Comparison of ENCODE assay signal across 7 mouse cellular contexts in genomic region chr3:21479021-21479795, GRCm38 (mm10).
DNase-seq lines count a peak whose midpoint lies in the region; ATAC-seq lines count a peak whose summit lies in the region.

No protein-coding gene starts in this region.

- H3K9me3 ChIP-seq in forebrain, embryonic 15.5 days, result no peaks in the 10 kb centered on the region
- no peaks in the 10 kb centered on the region for H3K9me3 ChIP-seq in heart, embryonic 16.5 days (replicated peaks; ENCODE audit: control insufficient read depth, low read length)
- no peaks in the 10 kb centered on the region for H3K9me3 ChIP-seq in lung, embryonic 16.5 days (ENCODE audit: control insufficient read depth, low read length)

- 12% methylated on average over 5 of the region's 5 CpGs for WGBS in forebrain, embryonic 15.5 days
- WGBS in heart, embryonic 16.5 days, result 30% methylated on average over 5 of the region's 5 CpGs
- WGBS in lung, embryonic 16.5 days, result 16% methylated on average over 5 of the region's 5 CpGs

- H3K4me1 ChIP-seq in forebrain, embryonic 15.5 days, result peaks cover 9% of the 10 kb centered on the region
- H3K4me1 ChIP-seq in heart, embryonic 16.5 days (ENCODE audit: control insufficient read depth, insufficient read depth, low read length), result peaks cover 8% of the 10 kb centered on the region
- H3K4me1 ChIP-seq in lung, embryonic 16.5 days (replicated peaks; ENCODE audit: control insufficient read depth, insufficient read depth, low read length), result peaks cover 4% of the 10 kb centered on the region; the same call in 1 of the 2 replicates

- H3K27ac ChIP-seq in forebrain, embryonic 15.5 days (replicated peaks), result peak overlapping the region; percentile 61
- peak overlapping the region; percentile 15; the same call in 1 of the 2 replicates for H3K27ac ChIP-seq in heart, embryonic 16.5 days (ENCODE audit: low read length)
- H3K27ac ChIP-seq in lung, embryonic 16.5 days (ENCODE audit: low read length), result peak overlapping the region; percentile 42; the same call in 1 of the 2 replicates

- ATAC-seq in forebrain, embryonic 15.5 days (replicated peaks), result peak; percentile 98
- ATAC-seq in heart, embryonic 16.5 days (replicated peaks; ENCODE audit: extremely low read depth, insufficient read depth, low FRiP score), result peak; percentile 82
- peak; percentile 81 for ATAC-seq in lung, embryonic 16.5 days (ENCODE audit: low read depth)

- H3K4me3 ChIP-seq in forebrain, embryonic 15.5 days, result no peak overlapping the region
- H3K4me3 ChIP-seq in heart, embryonic 16.5 days (ENCODE audit: low read length), result no peak overlapping the region
- H3K4me3 ChIP-seq in lung, embryonic 16.5 days (ENCODE audit: low read length), result no peak overlapping the region

- H3K36me3 ChIP-seq in forebrain, embryonic 15.5 days, result no peaks in the 10 kb centered on the region
- no peaks in the 10 kb centered on the region for H3K36me3 ChIP-seq in heart, embryonic 16.5 days (ENCODE audit: control insufficient read depth, insufficient read depth)
- H3K36me3 ChIP-seq in lung, embryonic 16.5 days (ENCODE audit: control insufficient read depth, insufficient read depth, low read length), result no peaks in the 10 kb centered on the region

- no peaks in the 10 kb centered on the region for H3K27me3 ChIP-seq in forebrain, embryonic 15.5 days
- H3K27me3 ChIP-seq in heart, embryonic 16.5 days (ENCODE audit: control insufficient read depth, insufficient read depth, low read length), result no peaks in the 10 kb centered on the region
- no peaks in the 10 kb centered on the region for H3K27me3 ChIP-seq in lung, embryonic 16.5 days (ENCODE audit: control insufficient read depth, insufficient read depth, low read depth, low read length)

- peak; percentile 45 for DNase-seq in embryo, embryonic 10.5 days (ENCODE audit: low spot score)
- DNase-seq in kidney, postnatal 4 days, result peak; percentile 58 to 71
- peak; percentile 88 for DNase-seq in right cerebral cortex, adult 18-20 months
- no peak for DNase-seq in liver

- no peak overlapping the region for H3K9ac ChIP-seq in forebrain, embryonic 15.5 days (replicated peaks)
- no peak overlapping the region for H3K9ac ChIP-seq in heart, embryonic 16.5 days (ENCODE audit: low read length)
- no peak overlapping the region for H3K9ac ChIP-seq in lung, embryonic 16.5 days (ENCODE audit: low read length)

- H3K4me2 ChIP-seq in forebrain, embryonic 15.5 days (replicated peaks), result no peak overlapping the region
- no peak overlapping the region for H3K4me2 ChIP-seq in heart, embryonic 16.5 days (ENCODE audit: low read depth, low read length)
- no peak overlapping the region for H3K4me2 ChIP-seq in lung, embryonic 16.5 days (ENCODE audit: low read depth, low read length)
